Mouse (Mus musculus): ENCODE measurements around the gene Usp4. TPM values are rescaled to one million over a fixed set of nuclear protein-coding genes. Genes with fewer than 3 reads are reported as not detected.

Usp4 gene
- polyA plus RNA-seq (2014; fragmentation: Nextera tagmentation; extraction: Ambion mirVana) = 128 and 149 TPM in 2 replicates

DNA sequence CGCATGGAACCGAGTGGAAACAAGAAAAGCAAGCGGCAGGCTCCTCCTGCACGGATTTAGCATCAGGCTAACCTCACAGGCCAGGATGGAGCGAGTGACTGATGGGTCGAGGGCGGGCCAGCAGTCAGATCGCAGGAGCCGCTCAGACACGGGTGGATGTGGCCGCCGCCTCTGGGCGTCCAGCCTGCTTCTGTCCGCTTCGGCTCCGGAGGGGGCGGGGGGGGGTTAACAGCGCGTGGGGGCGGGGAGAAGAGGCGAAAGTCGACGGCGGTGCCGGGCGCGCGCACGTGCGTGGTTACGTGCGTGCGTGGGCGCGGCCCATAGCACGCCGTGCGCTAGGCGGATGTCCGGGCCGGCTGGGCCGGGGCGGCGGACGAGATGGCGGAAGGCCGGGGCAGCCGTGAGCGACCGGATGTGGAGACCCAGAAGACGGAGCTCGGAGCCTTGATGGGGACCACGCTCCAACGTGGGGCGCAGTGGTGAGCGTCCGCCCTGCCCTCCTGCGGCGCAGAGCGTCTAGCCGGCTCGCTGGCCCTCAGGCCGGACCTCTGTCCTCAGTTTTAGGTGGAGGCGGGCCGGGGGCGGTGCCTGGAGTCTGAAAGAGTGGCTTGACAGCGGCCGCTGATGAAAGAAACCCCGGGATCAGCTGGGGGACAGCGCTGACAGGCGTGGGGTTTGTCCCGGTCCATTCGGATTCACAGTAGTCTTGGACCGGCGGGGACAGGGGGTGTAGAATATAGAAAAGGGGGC lies at the start of gene Usp4:
Gene Usp4, plus strand, starts transcription at position 314 of the 750 bp plus-strand sequence.
- H3K27me3 ChIP-seq (ENCODE audit: control insufficient read depth, insufficient read depth, low read length) = no peaks in the 10 kb centered on the region
- peak within 1 kb of the TSS; percentile 86 for H3K9ac ChIP-seq (replicated peaks; ENCODE audit: low read length)
- DNase-seq (ENCODE audit: low spot score) (peak; percentile 95), ATAC-seq (replicated peaks; ENCODE audit: insufficient number of reproducible peaks, low FRiP score, low TSS enrichment, low read depth) (peak; percentile 96)
- H3K4me2 ChIP-seq (ENCODE audit: low read depth, low read length) = peak within 1 kb of the TSS; percentile 69
- peaks cover 15% of the 10 kb centered on the region; the same call in 1 of the 2 replicates for H3K36me3 ChIP-seq (replicated peaks; ENCODE audit: control insufficient read depth, insufficient read depth, low read depth, low read length)
- H3K9me3 ChIP-seq (replicated peaks; ENCODE audit: control insufficient read depth, low read length) = no peaks in the 10 kb centered on the region
- no peaks in the 10 kb centered on the region for H3K4me1 ChIP-seq (ENCODE audit: control insufficient read depth, insufficient read depth, low read length)
- WGBS = 1% methylated on average over 75 of the region's 75 CpGs
- H3K27ac ChIP-seq (replicated peaks; ENCODE audit: low read depth, low read length) = peak within 1 kb of the TSS; percentile 83
- peak within 1 kb of the TSS; percentile 89 for H3K4me3 ChIP-seq (ENCODE audit: low read depth, low read length)

DNA sequence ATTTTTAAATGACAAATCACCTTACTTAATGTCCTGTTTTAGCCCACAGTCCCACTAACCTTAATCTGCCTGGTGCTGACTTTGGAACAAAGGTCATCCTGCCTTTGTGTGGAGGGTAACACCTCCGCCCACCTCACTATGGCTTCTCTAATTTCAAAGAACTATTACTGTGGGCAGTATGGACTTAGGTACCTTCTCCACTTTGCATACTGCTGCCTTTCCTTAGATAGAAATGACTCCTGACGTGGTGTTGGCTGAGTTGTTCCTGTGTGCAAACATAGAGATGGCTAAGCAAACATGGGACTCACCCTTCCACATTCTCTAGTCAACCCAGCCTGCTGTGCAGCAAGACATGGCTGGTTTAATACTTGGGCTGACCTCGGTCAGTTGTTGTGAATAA lies 45.8 kb upstream of the Usp4 start:
- WGBS = 84% methylated on average over 3 of the region's 3 CpGs

DNA sequence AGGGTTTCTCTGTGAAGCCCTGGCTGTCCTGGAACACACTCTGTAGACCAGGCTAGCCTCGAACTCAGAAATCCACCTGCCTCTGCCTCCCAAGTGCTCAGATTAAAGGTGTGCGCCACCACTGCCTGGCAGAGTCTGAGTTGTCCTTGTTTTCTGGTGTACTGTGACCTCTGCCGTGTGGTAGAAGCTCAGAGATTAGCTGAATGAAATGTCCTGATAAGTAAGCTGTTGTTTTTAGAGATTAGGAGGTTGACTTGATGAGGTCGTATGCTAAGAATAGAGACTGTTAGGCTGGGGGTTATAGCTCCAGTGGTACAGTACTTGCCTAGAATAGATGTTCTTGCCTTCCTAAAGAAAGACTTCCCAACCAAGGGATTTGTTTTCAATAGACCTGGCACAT lies 42.9 kb upstream of the Usp4 start:
- 82% methylated on average over 4 of the region's 4 CpGs for WGBS
- ATAC-seq (replicated peaks; ENCODE audit: insufficient number of reproducible peaks, low FRiP score, low TSS enrichment, low read depth) (no peak), DNase-seq (ENCODE audit: low spot score) (no peak)
- Histone ChIP-seq H3K4me3 (ENCODE audit: low read depth, low read length) (no peak overlapping the region), H3K4me2 (ENCODE audit: low read depth, low read length) (no peak overlapping the region), H3K27me3 (ENCODE audit: control insufficient read depth, insufficient read depth, low read length) (no peaks in the 10 kb centered on the region), H3K9me3 (replicated peaks; ENCODE audit: control insufficient read depth, low read length) (no peaks in the 10 kb centered on the region), H3K4me1 (ENCODE audit: control insufficient read depth, insufficient read depth, low read length) (no peaks in the 10 kb centered on the region), H3K27ac (replicated peaks; ENCODE audit: low read depth, low read length) (no peak overlapping the region), H3K9ac (replicated peaks; ENCODE audit: low read length) (no peak overlapping the region; the same call in 1 of the 2 replicates), H3K36me3 (replicated peaks; ENCODE audit: control insufficient read depth, insufficient read depth, low read depth, low read length) (no peaks in the 10 kb centered on the region)

More for the DNA sequence above, 45.8 kb upstream of the Usp4 start:
- Histone ChIP-seq H3K27me3 (ENCODE audit: control insufficient read depth, insufficient read depth, low read length) (no peaks in the 10 kb centered on the region), H3K4me1 (ENCODE audit: control insufficient read depth, insufficient read depth, low read length) (0 out of 2 replicates have a peak, but pooled peaks cover under 1% of the 10 kb centered on the region), H3K9ac (replicated peaks; ENCODE audit: low read length) (no peak overlapping the region), H3K36me3 (replicated peaks; ENCODE audit: control insufficient read depth, insufficient read depth, low read depth, low read length) (no peaks in the 10 kb centered on the region), H3K4me2 (ENCODE audit: low read depth, low read length) (no peak overlapping the region), H3K27ac (replicated peaks; ENCODE audit: low read depth, low read length) (no peak overlapping the region), H3K9me3 (replicated peaks; ENCODE audit: control insufficient read depth, low read length) (no peaks in the 10 kb centered on the region), H3K4me3 (ENCODE audit: low read depth, low read length) (no peak overlapping the region)
- DNase-seq (ENCODE audit: low spot score) (no peak), ATAC-seq (replicated peaks; ENCODE audit: insufficient number of reproducible peaks, low FRiP score, low TSS enrichment, low read depth) (no peak)

DNA sequence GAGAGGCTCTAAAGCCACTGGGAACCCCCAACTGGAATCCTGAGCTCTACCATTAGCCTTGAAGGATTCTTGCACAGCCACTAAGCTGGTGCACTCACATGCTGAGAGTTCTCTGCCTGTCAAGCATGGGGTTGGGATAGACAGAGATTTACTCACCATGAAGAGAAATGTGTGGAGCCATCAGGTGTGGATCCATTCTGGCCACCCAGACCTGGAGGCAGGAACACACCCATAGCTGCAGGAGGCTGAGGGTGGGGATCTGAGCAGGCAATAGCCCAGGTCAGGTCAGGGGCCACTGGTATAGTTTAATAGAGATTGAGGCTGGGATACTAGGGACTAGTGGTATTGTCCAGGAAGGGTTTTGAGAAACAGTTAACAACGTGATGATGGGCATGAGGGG lies 42.5 kb upstream of the Usp4 start:
- ATAC-seq (replicated peaks; ENCODE audit: insufficient number of reproducible peaks, low FRiP score, low TSS enrichment, low read depth) = peak; percentile 11; the same call in 1 of the 2 replicates
- DNase-seq (ENCODE audit: low spot score) = no peak

DNA sequence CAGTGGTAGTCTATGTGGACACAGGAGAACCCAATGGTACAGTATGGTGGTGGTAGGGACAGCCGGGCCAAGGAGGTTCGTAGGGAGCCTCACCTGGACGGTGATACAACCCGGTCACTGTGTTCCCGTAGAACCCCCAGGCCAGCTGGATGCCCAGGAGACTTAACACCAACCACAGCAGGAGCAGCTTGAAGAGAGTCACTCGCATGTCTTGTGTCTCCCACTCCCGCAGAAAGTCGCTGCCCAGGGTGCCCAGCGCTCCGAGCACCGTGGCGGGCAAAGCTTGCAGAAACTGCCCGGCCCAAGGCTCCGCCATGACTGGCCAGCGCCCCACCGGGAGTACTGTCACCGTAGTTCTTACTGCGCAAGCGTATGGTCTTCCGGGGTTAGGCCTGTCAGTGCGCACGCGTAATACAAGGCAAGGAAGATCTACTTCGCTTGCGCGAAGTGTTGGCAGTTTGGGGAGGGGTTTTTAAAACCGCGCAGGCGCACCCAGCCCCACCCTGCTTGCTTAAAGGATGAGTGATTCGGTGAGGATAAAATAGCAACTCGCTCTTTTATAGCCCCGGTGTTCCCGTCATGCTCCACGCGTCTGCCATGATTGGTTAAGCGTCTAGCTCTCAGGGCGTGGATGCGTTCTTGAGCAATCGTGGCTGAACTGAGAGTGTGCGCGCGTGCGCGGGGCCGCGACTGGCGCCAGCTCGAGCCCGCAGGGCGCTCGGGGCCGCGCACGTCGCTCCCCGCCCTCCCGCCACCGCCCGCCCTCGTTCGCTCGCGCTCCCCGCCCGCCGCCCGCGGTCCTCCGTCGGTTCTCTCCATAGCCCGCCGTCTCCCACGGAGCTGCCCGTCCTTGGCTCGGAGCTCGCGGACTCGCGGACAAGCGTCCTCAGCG lies 41.8 kb upstream of the Usp4 start, which contains the start of the genes Rhoa and Tcta:
Gene Rhoa, plus strand, starts transcription at position 501 of the 892 bp plus-strand sequence.
Gene Tcta, minus strand, starts transcription at position 532 of the 892 bp plus-strand sequence.
- ATAC-seq (replicated peaks; ENCODE audit: insufficient number of reproducible peaks, low FRiP score, low TSS enrichment, low read depth) = peak; percentile 94
- Histone ChIP-seq H3K4me1 (ENCODE audit: control insufficient read depth, insufficient read depth, low read length) (no peaks in the 10 kb centered on the region), H3K9ac (replicated peaks; ENCODE audit: low read length) (peak within 1 kb of the TSS; percentile 94), H3K4me3 (ENCODE audit: low read depth, low read length) (peak within 1 kb of the TSS; percentile 94), H3K27me3 (ENCODE audit: control insufficient read depth, insufficient read depth, low read length) (no peaks in the 10 kb centered on the region), H3K9me3 (replicated peaks; ENCODE audit: control insufficient read depth, low read length) (no peaks in the 10 kb centered on the region), H3K27ac (replicated peaks; ENCODE audit: low read depth, low read length) (peak within 1 kb of the TSS; percentile 99), H3K36me3 (replicated peaks; ENCODE audit: control insufficient read depth, insufficient read depth, low read depth, low read length) (no peaks in the 10 kb centered on the region), H3K4me2 (ENCODE audit: low read depth, low read length) (peak within 1 kb of the TSS; percentile 73)
- under 1% methylated on average over 65 of the region's 81 CpGs for WGBS
- peak; percentile 99 for DNase-seq (ENCODE audit: low spot score)

More for the DNA sequence above, 42.5 kb upstream of the Usp4 start:
- Histone ChIP-seq H3K27ac (replicated peaks; ENCODE audit: low read depth, low read length) (0 out of 2 replicates have a peak overlapping the region, but pooled peaks have one; percentile 30), H3K36me3 (replicated peaks; ENCODE audit: control insufficient read depth, insufficient read depth, low read depth, low read length) (no peaks in the 10 kb centered on the region), H3K27me3 (ENCODE audit: control insufficient read depth, insufficient read depth, low read length) (no peaks in the 10 kb centered on the region), H3K4me1 (ENCODE audit: control insufficient read depth, insufficient read depth, low read length) (no peaks in the 10 kb centered on the region), H3K4me3 (ENCODE audit: low read depth, low read length) (peak overlapping the region; percentile 94), H3K4me2 (ENCODE audit: low read depth, low read length) (peak overlapping the region; percentile 73), H3K9me3 (replicated peaks; ENCODE audit: control insufficient read depth, low read length) (no peaks in the 10 kb centered on the region), H3K9ac (replicated peaks; ENCODE audit: low read length) (peak overlapping the region; percentile 73)
- WGBS = 5% methylated on average over 1 of the region's 1 CpGs

DNA sequence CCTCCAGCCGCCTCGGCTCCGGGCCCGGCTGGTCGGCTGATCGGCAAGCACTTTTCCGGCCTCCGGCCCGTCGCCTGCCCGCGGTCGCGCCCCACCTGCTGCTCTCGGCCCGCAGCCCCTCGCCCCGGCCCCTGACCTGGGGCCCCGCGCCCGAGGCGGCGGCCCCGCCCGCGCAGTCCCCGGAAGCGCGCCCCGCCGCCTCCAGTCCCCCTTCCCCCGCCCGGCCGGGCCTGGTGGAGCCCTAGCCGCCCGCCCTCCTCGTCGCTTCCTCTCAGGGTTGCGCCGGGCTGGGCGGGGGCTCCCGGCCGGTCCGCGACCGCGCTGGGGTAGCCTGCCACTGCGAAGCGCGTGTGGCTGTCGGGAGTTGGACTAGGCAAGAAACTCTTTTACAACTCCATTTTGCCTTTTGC lies 41.1 kb upstream of the Usp4 start:
- WGBS = under 1% methylated on average over 42 of the region's 51 CpGs
- peak overlapping the region; percentile 99 for H3K27ac ChIP-seq (replicated peaks; ENCODE audit: low read depth, low read length)
- peak overlapping the region; percentile 32 for H3K4me2 ChIP-seq (ENCODE audit: low read depth, low read length)
- H3K9me3 ChIP-seq (replicated peaks; ENCODE audit: control insufficient read depth, low read length) = no peaks in the 10 kb centered on the region
- H3K9ac ChIP-seq (replicated peaks; ENCODE audit: low read length) = peak overlapping the region; percentile 94
- DNase-seq (ENCODE audit: low spot score) (peak; percentile 85), ATAC-seq (replicated peaks; ENCODE audit: insufficient number of reproducible peaks, low FRiP score, low TSS enrichment, low read depth) (peak; percentile 71)
- H3K4me1 ChIP-seq (ENCODE audit: control insufficient read depth, insufficient read depth, low read length) = no peaks in the 10 kb centered on the region
- no peaks in the 10 kb centered on the region for H3K36me3 ChIP-seq (replicated peaks; ENCODE audit: control insufficient read depth, insufficient read depth, low read depth, low read length)
- peak overlapping the region; percentile 94 for H3K4me3 ChIP-seq (ENCODE audit: low read depth, low read length)
- no peaks in the 10 kb centered on the region for H3K27me3 ChIP-seq (ENCODE audit: control insufficient read depth, insufficient read depth, low read length)

DNA sequence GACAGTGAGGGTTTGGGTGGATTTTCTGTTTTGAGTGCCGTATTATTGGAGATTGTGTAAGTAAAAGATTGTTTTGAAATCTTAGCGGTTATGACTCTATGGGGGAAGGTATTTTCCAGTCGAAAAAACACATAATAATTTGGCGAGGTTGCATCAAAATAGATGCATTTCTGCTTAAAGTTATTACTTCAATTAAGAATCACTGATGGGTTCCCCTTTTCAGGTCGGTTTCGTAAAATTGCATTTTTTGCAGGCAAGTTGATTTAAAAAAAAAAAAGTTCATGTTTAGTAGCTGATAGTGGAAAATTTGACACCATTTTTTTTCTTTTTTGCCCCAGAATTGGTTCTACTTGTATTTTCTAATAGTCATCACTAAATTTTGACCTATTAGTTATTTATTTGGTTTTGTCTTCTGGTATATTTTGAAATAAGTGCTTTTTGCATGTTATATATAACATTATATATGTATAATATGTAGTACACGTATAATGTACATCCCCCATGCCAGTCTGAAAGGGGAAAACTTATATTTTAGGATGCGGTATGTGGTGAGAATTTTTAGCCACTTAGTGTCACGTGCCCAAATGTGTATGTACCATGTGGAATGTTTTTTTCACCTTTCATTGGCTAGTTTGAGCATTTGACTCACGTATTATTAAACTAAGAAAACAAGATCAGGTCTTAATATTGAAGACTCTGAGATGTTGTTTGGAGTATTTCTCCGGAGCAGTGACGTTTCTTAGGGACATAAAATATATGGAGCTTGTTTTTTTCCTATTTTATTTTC lies 40.4 kb upstream of the Usp4 start:
- H3K4me3 ChIP-seq (ENCODE audit: low read depth, low read length) = peak overlapping the region; percentile 94
- H3K27ac ChIP-seq (replicated peaks; ENCODE audit: low read depth, low read length) = peak overlapping the region; percentile 99
- no peaks in the 10 kb centered on the region for H3K27me3 ChIP-seq (ENCODE audit: control insufficient read depth, insufficient read depth, low read length)
- 22% methylated on average over 12 of the region's 12 CpGs for WGBS
- ATAC-seq (replicated peaks; ENCODE audit: insufficient number of reproducible peaks, low FRiP score, low TSS enrichment, low read depth) = no peak
- no peaks in the 10 kb centered on the region for H3K36me3 ChIP-seq (replicated peaks; ENCODE audit: control insufficient read depth, insufficient read depth, low read depth, low read length)
- peak overlapping the region; percentile 37 for H3K4me2 ChIP-seq (ENCODE audit: low read depth, low read length)
- DNase-seq (ENCODE audit: low spot score) = no peak
- no peaks in the 10 kb centered on the region for H3K4me1 ChIP-seq (ENCODE audit: control insufficient read depth, insufficient read depth, low read length)
- peak overlapping the region; percentile 94 for H3K9ac ChIP-seq (replicated peaks; ENCODE audit: low read length)
- no peaks in the 10 kb centered on the region for H3K9me3 ChIP-seq (replicated peaks; ENCODE audit: control insufficient read depth, low read length)
